Mouse (Mus musculus) left cerebral cortex, postnatal 36 days (tissue): ENCODE results near the gene Clba1. TPM values are rescaled to one million over a fixed set of nuclear protein-coding genes. Genes with fewer than 3 reads are reported as not detected.
A peak's percentile ranks its signal among the peaks of the same experiment; 100 is the strongest.

Source experiments
- DNase-seq, 2 experiments: peaks; one replicate each; pipeline ENCODE4 v3.0.0; 2021 to 2022; ENCODE audit warnings: low spot score in 2 of 2, mixed read lengths in 1 of 2
- intact Hi-C: fragments of 180-260 bp; cut with DNase I; formaldehyde crosslinking; loops from one replicate; pipeline ENCODE4 v1.15.1; 2025
- total RNA-seq, 2 experiments: library from RNA; stranded (reverse); gene quantifications; 2 replicates each; pipeline ENCODE4 v1.2.3; 2021

Clba1 gene
- total RNA-seq, 2 experiments from 2014 or later, result 17.4 to 22.1 TPM

DNA sequence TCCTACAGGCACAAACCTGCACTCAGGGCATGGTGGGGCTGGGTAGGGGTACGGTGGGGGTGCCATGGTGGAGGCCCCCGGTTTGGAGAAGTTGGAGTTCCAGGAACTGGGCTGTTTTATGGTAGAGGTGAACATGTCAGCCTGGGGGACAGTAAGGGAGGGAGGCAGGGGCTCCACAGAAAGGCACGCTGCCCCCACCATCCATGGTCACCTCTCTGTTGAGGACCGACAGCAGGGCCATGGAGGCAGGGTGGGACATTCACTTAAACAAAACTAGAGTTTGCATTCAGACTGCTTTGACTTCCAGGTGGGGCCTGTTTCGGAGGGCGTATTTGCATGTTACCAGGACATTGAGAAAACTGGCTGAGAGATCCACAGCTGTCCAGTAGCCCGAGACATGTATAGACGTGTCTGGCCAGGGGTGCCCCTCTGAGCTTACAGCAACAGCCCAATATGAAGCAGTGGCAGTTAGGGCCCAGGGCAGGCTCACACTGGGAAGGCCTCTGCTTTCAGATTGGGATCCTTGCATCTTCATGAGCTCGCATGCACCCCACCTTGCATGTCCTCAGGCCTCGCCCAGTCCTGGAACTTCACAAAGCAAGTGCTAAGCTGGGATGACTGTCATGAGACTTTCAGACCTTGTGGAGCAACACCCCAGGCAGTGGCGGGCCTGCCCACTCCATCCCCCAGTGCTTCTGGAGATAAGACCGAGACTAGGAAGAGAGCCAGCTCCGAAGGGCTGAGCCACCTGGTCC, 15.0 kb upstream of the Clba1 start:
- intact Hi-C loops, result no loop called here
- no peak for DNase-seq

DNA sequence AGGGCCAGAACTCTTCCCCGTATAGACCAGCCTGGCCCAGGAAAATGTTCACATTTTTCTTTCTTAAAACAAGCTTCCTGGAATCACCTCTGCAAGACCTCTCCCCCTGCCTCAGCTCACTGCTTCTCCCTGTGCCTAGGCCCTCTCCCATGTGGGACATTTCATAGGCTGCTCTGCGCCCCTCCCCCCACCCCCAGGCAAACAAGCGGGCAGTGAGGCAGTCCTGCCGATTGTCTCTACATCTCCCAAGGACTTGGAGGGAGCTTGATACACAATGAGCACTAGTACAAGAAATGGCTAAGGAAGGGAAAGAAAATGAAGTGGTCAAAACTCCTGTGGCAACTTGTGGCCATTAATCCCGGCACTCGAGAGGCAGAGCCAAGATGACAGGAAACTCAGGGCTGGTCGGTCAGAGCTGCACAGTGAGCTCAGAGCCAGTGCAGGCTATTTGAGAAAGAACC, 14.4 kb upstream of the Clba1 start:
- DNase-seq, result no peak
- intact Hi-C loops, result no loop called here

- no peak for DNase-seq
- intact Hi-C loops, result loop anchor here (5.0 kb wide), 1 partner anchor 53 kb away; no protein-coding TSS in a partner anchor
Observed at GRCm38 (mm10) chr12:112794998-112795397, 13.7 kb upstream of the Clba1 start.

- DNase-seq, result no peak
- intact Hi-C loops, result loop anchor here (5.0 kb wide), 1 partner anchor 53 kb away; no protein-coding TSS in a partner anchor
Observed at GRCm38 (mm10) chr12:112795466-112796104, 13.2 kb upstream of the Clba1 start.

DNA sequence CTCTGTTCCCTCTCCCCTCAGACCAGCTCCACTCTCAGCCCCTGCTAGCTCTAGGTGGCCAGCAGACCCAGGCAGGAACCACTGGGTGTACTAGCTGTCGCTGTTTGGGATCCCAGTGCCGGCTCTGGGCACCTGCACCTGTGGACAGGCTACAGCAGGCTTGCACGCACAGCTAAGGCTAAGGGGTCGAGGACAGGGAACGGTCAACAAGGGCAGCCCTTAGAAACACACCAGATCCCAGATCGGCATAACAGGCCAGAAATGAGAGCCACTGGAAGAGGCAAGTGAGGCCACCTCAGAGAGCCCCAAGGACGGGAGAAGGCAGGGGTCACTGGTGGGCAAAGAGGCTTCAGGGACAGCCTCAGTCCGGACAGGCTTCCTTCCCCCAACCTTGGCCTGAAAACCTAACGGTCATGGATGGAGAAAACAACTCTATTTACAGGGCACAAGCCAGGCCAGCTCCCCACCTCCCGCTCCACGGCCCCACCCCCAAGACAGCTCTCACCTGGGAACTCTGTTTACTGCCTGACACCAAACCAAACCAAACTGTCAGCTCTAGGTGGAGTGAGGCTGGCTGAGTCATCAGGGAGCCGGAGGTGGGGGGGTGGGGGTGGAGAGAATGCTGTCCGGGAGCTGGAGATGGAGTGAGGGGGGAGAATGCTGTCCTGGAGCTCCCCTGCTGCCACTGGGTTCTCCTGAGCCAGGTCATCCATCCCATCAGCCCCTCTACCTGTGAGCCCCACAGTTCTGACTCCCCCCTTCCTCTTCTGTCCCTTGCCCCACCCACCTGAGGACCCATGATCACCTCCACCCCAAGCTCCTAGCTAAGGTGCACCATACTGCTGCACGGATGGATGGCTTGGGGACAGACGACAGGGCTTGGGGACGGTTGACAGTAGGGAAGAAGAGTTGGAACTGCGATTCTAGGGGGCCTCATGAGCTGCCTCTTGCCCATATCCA, 11.9 kb upstream of the Clba1 start:
- no peak for DNase-seq
- intact Hi-C loops, result loop anchor here (5.0 kb wide), 1 partner anchor 55 kb away; no protein-coding TSS in a partner anchor

GRCm38 (mm10) chr12:112797672-112798331, 10.9 kb upstream of the Clba1 start:
- DNase-seq, result peak; percentile 54 to 71
- intact Hi-C loops, result loop anchor here (5.0 kb wide), 1 partner anchor 56 kb away; no protein-coding TSS in a partner anchor

- intact Hi-C loops, result loop anchor here (5.0 kb wide), 1 partner anchor 56 kb away; no protein-coding TSS in a partner anchor
- DNase-seq, result no peak
Observed at GRCm38 (mm10) chr12:112798332-112798681, 10.4 kb upstream of the Clba1 start.

GRCm38 (mm10) chr12:112798716-112799115, 10.0 kb upstream of the Clba1 start:
- intact Hi-C loops, result loop anchor here (5.0 kb wide), 1 partner anchor 56 kb away; no protein-coding TSS in a partner anchor
- no peak for DNase-seq

DNA sequence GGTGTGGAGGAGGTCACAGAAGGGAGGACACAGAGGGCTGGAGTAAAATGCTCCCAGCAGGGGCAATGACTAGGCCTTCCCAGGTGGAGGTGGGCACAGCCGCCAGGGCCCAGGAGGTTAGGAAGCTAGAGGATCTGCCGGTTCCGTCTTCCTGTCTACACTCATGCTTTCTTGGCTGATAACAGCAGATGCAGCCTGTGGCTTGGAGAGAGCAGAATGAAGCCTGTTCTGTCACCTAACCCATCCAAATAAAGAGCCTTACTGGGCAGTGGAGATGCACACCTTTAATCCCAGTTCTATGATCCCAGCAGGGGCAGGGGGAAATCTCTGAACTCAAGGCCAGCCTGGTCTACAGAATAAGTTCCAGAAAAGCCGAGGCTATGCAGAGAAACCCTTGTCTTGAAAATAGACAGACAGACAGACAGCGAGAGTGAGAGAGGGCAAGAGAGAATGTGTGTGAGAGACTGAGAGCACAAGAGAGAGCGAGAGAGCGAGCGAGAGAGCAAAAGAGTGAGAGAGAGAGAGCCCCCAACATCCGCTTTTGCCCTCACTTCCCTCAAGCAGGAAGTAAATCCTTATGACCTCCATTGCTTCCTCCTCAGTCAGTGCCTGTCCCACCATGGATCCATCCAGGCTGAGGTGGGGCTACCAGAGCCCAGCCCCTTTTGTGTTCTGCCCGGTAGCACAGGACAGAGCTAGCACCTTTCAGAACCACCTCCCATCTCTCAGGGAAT, 9.3 kb upstream of the Clba1 start:
- DNase-seq, result no peak
- intact Hi-C loops, result loop anchor here (5.0 kb wide), 1 partner anchor 57 kb away; no protein-coding TSS in a partner anchor

DNA sequence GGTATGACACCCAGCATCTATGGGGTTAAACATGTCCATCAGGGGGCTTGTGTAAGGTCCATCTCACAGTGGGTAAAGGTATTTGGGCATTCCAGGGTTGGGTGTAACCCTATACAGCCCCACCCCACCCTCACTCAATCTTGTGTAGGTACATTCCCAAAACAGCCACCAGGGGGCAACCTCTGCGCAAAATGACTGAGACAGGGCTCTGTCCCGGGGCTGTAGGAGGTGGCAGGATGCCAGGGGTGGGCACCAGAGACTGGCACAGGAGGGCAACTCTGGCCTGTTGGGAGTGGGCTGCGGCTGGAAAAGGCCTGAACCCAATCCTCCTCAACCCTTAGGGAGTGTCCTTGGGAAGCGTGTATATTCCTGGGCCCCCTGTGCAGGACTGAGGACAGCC, 8.3 kb upstream of the Clba1 start:
- intact Hi-C loops, result no loop called here
- peak in 1 of 2 experiments; percentile 57 for DNase-seq

- no peak for DNase-seq
- intact Hi-C loops, result no loop called here
Observed at GRCm38 (mm10) chr12:112801864-112802846, 6.6 kb upstream of the Clba1 start, which contains the start of gene Ahnak2. Gene Ahnak2, minus strand, starts transcription at chr12:112802657.

DNA sequence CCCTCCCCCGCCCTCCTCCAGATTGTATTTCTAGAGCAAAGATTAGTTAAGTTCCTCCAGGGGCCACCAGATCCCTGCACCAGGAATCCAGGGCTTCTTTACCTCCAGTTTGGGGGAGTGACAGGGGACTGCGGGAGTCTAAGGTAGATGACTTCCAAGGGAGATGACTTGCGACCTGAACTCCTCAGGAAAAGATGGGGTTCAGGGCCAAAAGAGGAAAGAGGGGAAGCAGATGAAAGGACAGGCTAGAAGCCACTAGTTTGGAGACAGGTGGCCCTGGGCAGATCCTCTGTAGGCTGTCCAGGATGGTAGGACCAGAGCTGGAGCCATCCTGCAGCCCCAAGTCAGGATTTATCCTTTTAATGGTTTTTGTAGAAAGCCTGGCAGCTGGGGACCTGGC, 5.8 kb upstream of the Clba1 start:
- DNase-seq, result no peak
- intact Hi-C loops, result no loop called here

DNA sequence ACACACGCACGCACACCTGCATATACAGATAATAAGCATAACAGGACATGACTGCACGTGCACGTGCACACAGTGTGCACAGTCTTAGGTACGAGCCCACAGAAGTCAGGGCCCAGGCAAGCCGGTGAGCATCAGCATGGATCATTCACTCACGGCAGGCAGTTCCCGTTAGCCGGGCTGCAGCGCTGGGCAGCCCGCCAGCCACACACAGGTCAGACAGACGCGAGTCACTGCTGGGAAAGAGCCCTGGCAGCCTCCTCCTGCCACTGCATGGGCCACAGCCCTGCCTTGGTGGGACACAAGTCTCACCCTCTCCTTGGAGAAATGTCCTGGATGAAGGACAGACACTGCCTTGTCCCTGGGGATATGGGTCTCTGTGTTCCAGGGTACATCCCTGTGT, 4.7 kb upstream of the Clba1 start:
- DNase-seq, result no peak
- intact Hi-C loops, result no loop called here

DNA sequence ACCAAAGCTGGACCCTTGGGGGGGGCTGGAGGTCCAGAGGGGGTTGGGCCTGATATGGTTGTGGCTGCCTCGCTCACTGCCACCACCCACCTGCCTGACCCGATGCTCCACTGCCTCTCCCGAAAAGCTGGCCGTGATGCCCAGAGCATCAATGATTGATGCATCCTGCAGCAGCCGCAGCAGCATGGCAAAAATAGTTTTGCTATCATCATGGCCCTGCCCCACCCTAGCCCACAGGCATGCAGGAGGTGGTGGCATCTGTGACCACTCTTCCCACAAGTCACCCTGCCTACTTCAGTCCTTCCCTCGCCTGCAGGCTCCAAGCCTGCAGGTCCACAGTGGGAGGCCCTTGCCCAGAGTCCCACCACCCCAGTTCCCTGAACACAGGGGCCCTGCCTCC, 2.7 kb upstream of the Clba1 start:
- DNase-seq, result no peak
- intact Hi-C loops, result loop anchor here (5.0 kb wide), 1 partner anchor 36 kb away; no protein-coding TSS in a partner anchor

GRCm38 (mm10) chr12:112807796-112808195, 941 bp upstream of the Clba1 start:
- intact Hi-C loops, result loop anchor here (5.0 kb wide), 1 partner anchor 35 kb away; no protein-coding TSS in a partner anchor
- no peak for DNase-seq

- no peak for DNase-seq
- intact Hi-C loops, result loop anchor here (5.0 kb wide), 1 partner anchor 34 kb away; no protein-coding TSS in a partner anchor
Observed at GRCm38 (mm10) chr12:112808212-112808586, 538 bp upstream of the Clba1 start.

- intact Hi-C loops, result loop anchor here (5.0 kb wide), 1 partner anchor 33 kb away; no protein-coding TSS in a partner anchor
- no peak for DNase-seq
Observed at GRCm38 (mm10) chr12:112809641-112810040, 904 bp downstream of the Clba1 start.
